Mouse (Mus musculus): ENCODE results near the gene Olfr145.

Olfr145 gene

GRCm38 (mm10) chr9:37896661-37897060 lies at the start of gene Olfr145:
Olfr145 (plus strand) TSS chr9:37896724.
- no peak for DNase-seq (ENCODE audit: low read depth, low spot score)

GRCm38 (mm10) chr9:37849267-37849666 lies 47.3 kb upstream of the Olfr145 start:
- DNase-seq (ENCODE audit: low read depth, low spot score), result no peak

- DNase-seq (ENCODE audit: low read depth, low spot score), result no peak
Measured at GRCm38 (mm10) chr9:37853969-37854368, 42.6 kb upstream of the Olfr145 start, which contains the start of gene Olfr877. Olfr877 (plus strand) TSS chr9:37854269.

- DNase-seq (ENCODE audit: low read depth, low spot score), result no peak
Measured at GRCm38 (mm10) chr9:37863325-37863724, 33.2 kb upstream of the Olfr145 start.

- no peak for DNase-seq (ENCODE audit: low read depth, low spot score)
Measured at GRCm38 (mm10) chr9:37870246-37870645, 26.3 kb upstream of the Olfr145 start.

GRCm38 (mm10) chr9:37871097-37871496 lies 25.4 kb upstream of the Olfr145 start:
- DNase-seq (ENCODE audit: low read depth, low spot score), result no peak

- DNase-seq (ENCODE audit: low read depth, low spot score), result no peak
Measured at GRCm38 (mm10) chr9:37871536-37871935, 25.0 kb upstream of the Olfr145 start.

- DNase-seq (ENCODE audit: low read depth, low spot score), result no peak
Measured at GRCm38 (mm10) chr9:37890960-37891359, 5.6 kb upstream of the Olfr145 start.

GRCm38 (mm10) chr9:37905555-37905954 lies 9.0 kb downstream of the Olfr145 start:
- no peak for DNase-seq (ENCODE audit: low read depth, low spot score)

- DNase-seq (ENCODE audit: low read depth, low spot score), result no peak
Measured at GRCm38 (mm10) chr9:37917540-37917939, 21.0 kb downstream of the Olfr145 start, which contains the start of gene Olfr878. Olfr878 (plus strand) TSS chr9:37917840.

GRCm38 (mm10) chr9:37918018-37918417 lies 21.5 kb downstream of the Olfr145 start:
- no peak for DNase-seq (ENCODE audit: low read depth, low spot score)

GRCm38 (mm10) chr9:37924194-37924593 lies 27.7 kb downstream of the Olfr145 start:
- DNase-seq (ENCODE audit: low read depth, low spot score), result no peak

GRCm38 (mm10) chr9:37925445-37925844 lies 28.9 kb downstream of the Olfr145 start:
- no peak for DNase-seq (ENCODE audit: low read depth, low spot score)

- DNase-seq (ENCODE audit: low read depth, low spot score), result no peak
Measured at GRCm38 (mm10) chr9:37926019-37927013, 29.8 kb downstream of the Olfr145 start.

- peak; percentile 55 for DNase-seq (ENCODE audit: low read depth, low spot score)
Measured at GRCm38 (mm10) chr9:37932519-37932918, 36.0 kb downstream of the Olfr145 start.

- no peak for DNase-seq (ENCODE audit: low read depth, low spot score)
Measured at GRCm38 (mm10) chr9:37934146-37934545, 37.6 kb downstream of the Olfr145 start.

GRCm38 (mm10) chr9:37941167-37941566 lies 44.6 kb downstream of the Olfr145 start:
- DNase-seq (ENCODE audit: low read depth, low spot score), result no peak
